Mouse (Mus musculus) ovary, postnatal 14 days (tissue): Measurements from ENCODE around the gene Sipa1.
"Not testable (repeated sequence)": the region's sequence is repeated elsewhere in the genome, so short reads cannot be mapped to it uniquely, and the experiment has no call there.

Experiments
- DNase-seq: peaks from one replicate; pipeline ENCODE4 v3.0.0; 2022; ENCODE audit warnings: low spot score

Sipa1 gene

GRCm38 (mm10) chr19:5662981-5663913 lies at the start of gene Sipa1:
Gene Sipa1, minus strand, starts transcription at chr19:5663707.
- peak; percentile 94 for DNase-seq

GRCm38 (mm10) chr19:5713255-5713654 lies 49.7 kb upstream of the Sipa1 start:
- no peak for DNase-seq

GRCm38 (mm10) chr19:5711907-5712460 lies 48.5 kb upstream of the Sipa1 start:
- DNase-seq = no peak

- DNase-seq = no peak
Observed at GRCm38 (mm10) chr19:5711218-5711617, 47.7 kb upstream of the Sipa1 start.

- DNase-seq = no peak
Observed at GRCm38 (mm10) chr19:5710581-5710980, 47.1 kb upstream of the Sipa1 start.

- DNase-seq = no peak
Observed at GRCm38 (mm10) chr19:5710068-5710467, 46.6 kb upstream of the Sipa1 start.

GRCm38 (mm10) chr19:5704801-5705571 lies 41.5 kb upstream of the Sipa1 start:
- no peak for DNase-seq

- DNase-seq = no peak
Observed at GRCm38 (mm10) chr19:5704163-5704800, 40.8 kb upstream of the Sipa1 start, which contains the start of gene Kcnk7. Gene Kcnk7, plus strand, starts transcription at chr19:5704367.

GRCm38 (mm10) chr19:5695849-5696462 lies 32.4 kb upstream of the Sipa1 start:
- no peak for DNase-seq

GRCm38 (mm10) chr19:5693801-5694200 lies 30.3 kb upstream of the Sipa1 start:
- DNase-seq = no peak

- DNase-seq = no peak
Observed at GRCm38 (mm10) chr19:5692913-5693396, 29.4 kb upstream of the Sipa1 start.

- DNase-seq = no peak
Observed at GRCm38 (mm10) chr19:5692086-5692912, 28.8 kb upstream of the Sipa1 start.

- DNase-seq = no peak
Observed at GRCm38 (mm10) chr19:5691601-5692000, 28.1 kb upstream of the Sipa1 start.

GRCm38 (mm10) chr19:5690343-5690735 lies 26.8 kb upstream of the Sipa1 start:
- DNase-seq = no peak

GRCm38 (mm10) chr19:5689565-5690342 lies 26.2 kb upstream of the Sipa1 start:
- DNase-seq = peak; percentile 74

GRCm38 (mm10) chr19:5689088-5689428 lies 25.6 kb upstream of the Sipa1 start:
- no peak for DNase-seq

- peak; percentile 90 for DNase-seq
Observed at GRCm38 (mm10) chr19:5688200-5689087, 24.9 kb upstream of the Sipa1 start, which contains the start of the genes Map3k11 and Pcnx3. Gene Map3k11, plus strand, starts transcription at chr19:5688742. Gene Pcnx3, minus strand, starts transcription at chr19:5688908.

- DNase-seq = no peak
Observed at GRCm38 (mm10) chr19:5687738-5688137, 24.2 kb upstream of the Sipa1 start.

- DNase-seq = not testable (repeated sequence)
Observed at GRCm38 (mm10) chr19:5686954-5687353, 23.4 kb upstream of the Sipa1 start.
